Mouse (Mus musculus) T-helper 2 cell (primary cell): ENCODE data around the gene Atp13a2.

Experiments
- in situ Hi-C: fragments of 300-600 bp; cut with MboI, MseI; formaldehyde crosslinking; loops from one replicate; pipeline ENCODE4 v1.15.1; 2025; ENCODE audit warnings: high pct_unique_total_duplicates

Atp13a2 gene

DNA sequence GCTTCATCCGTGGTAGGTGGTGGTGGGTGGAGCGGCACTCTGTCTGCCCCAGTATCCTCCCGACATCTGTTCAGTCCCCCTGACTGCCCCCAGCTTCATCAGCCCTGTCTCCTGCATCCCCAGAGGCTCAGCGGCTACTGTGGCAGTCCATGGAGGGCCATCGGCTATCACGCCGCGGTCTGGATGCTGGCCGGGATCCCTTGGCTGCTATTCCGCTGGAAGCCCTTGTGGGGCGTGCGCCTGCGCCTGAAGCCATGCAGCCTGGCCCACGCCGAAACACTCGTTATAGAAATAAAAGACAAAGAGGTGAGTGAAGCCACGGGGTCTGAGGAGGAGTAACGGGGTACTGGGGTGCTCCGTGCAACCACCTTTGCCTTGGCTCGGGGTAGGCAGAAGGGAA is 5.5 kb downstream of the Atp13a2 start:
- in situ Hi-C loops: no loop called here

GRCm38 (mm10) chr4:140993846-140994245 is 7.2 kb downstream of the Atp13a2 start:
- in situ Hi-C loops: no loop called here

DNA sequence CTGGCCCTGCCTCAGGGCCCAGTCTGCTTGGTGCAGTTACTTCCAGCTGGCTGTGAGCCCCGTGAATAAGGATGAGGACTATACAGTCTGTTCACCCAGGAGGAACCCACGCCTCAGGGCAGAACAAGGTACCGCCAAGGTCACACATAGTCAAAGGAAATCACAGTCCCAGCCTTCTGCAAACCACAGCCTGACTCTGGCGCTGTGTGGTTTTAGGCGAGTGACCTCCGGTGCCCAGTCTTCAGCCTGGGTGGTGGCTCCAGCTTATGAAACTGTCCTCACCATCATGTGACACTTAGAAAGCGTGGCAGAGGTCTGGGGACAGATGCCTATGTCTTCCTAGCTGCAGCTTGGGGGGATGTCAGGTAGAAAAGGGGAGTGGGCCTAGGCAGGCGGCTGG is 9.1 kb downstream of the Atp13a2 start:
- in situ Hi-C loops: no loop called here

DNA sequence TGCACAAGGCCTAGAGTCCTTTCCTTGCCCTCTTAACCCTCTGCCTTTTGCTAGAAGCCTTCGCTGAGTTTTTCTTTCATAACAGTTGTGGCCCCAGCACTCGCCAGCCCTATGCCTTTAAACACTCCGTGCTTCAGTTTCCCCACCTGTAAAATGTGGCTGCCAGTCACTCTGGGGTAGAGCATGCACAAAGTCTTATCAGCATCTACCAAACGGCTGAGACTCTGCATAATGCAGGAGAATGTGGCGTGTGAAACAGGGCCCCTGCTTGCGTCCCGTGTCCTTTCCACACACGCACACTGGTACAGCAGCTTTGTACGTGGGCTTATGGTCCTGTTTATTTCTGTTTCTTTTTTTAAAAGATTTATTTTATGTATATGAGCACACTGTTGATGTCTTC is 10.1 kb downstream of the Atp13a2 start:
- in situ Hi-C loops: no loop called here

- in situ Hi-C loops: loop anchor here (25.0 kb wide), 1 partner anchor 919 kb away; no protein-coding TSS in a partner anchor
These were observed 19.3 kb downstream of the Atp13a2 start for GRCm38 (mm10) chr4:141005983-141006382.

DNA sequence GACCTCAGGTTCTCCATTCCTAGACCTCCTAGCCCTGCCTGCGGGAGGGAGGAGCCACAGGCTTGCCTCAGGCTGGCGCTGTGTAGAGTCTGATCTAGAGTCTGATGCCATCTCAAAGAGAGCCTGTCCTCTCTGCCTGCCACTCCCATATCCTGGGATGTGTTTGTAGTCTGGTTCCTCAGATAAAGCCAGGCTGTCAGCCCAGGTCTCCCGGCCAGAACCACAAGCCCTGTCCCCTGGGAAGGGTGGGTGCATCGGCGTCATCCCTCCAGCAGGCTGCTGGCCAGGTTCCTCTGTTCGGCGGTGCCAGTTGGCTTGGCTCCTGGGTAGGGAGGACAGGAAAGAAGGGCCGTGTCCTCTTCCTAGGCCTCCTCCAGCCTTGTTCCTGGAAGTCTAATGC is 21.4 kb downstream of the Atp13a2 start:
- in situ Hi-C loops: loop anchor here (25.0 kb wide), 1 partner anchor 921 kb away; no protein-coding TSS in a partner anchor

DNA sequence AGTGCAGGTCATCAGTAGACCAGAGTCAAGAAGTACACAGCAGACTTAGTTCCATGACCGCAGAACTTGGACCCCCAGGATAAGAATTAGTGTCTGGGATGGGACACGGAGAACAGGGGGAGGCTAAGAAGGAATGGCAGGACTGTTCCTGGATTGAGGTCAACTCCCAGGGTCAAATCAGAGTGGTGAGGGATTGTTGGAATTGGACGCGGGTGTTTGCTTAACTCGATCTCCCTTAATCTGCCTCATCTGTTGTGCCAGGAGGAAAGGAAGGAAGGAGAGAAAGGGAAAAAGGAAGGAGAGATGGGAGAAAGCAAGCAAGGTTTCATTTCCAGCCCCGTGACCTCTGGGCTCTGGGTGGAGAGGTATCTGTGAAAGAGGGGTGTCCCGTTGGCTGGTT is 23.4 kb downstream of the Atp13a2 start, which contains the start of gene Mfap2:
Mfap2 (plus strand) TSS at position 301 of the 400 bp plus-strand sequence.
- in situ Hi-C loops: loop anchor here (25.0 kb wide), 1 partner anchor 923 kb away; no protein-coding TSS in a partner anchor

GRCm38 (mm10) chr4:141010526-141010925 is 23.9 kb downstream of the Atp13a2 start:
- in situ Hi-C loops: loop anchor here (25.0 kb wide), 1 partner anchor 923 kb away; no protein-coding TSS in a partner anchor

DNA sequence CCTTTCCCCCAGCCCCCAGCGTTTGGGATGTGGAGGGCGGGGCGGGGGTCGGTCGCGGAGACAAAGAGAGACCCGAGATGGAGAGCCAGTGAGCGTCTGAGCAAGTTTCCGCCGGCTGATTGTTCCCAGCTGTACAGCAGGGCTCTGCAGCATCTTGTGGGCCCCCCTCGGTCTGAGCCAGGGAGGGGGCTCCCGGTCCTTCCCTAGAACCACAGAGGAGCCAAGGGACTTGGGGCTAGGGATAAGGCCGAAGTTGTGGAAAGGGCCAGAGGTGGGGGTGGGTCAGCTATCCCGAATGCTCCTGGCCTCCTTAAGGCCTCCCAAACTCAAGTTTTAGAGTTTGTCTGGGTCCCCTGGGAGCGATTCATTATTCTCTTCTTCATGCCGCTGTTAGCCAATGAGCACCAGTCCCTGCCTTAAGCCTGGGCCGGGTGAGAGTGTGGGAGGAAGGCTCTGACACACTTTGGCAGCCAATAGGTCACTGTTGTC is 24.3 kb downstream of the Atp13a2 start:
- in situ Hi-C loops: loop anchor here (25.0 kb wide), 1 partner anchor 924 kb away; no protein-coding TSS in a partner anchor

DNA sequence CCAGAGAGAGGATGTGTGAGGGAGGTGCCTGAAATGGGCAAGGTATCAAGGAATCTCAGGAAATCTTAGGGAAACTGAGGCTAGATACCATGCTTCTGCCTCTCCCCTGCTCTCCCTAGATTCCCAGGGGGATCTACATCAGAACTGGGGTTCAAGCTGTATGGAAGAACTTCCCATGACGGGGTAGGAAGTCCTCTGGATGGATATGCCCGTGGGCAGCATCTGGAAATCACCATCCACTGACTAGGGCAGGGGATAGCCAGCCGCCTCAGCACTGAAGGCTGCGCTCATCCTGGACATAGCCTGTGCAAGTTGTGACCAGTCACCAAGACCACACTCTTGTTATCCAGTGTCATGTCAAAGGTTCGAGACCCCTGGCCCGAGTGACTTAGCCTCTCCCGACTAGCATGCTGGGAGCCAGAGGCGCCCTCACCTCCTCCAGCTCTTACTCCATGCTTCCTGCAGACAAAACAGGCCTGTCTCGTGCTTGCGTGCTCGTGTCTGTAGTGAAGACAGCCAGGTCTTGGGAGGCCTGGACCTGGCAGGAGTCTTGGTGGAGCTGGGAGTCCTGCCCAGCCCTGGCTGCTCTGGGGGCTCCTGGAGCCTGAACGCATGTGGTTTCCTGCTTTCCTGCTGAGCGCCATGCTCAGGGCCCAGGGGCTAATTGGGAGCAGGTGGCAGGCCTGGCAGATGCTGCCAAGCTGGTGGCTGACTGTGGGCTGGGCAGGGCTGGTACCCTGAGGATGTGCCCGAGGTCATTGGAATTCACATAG is 25.1 kb downstream of the Atp13a2 start:
- in situ Hi-C loops: loop anchor here (25.0 kb wide), 1 partner anchor 924 kb away; no protein-coding TSS in a partner anchor

DNA sequence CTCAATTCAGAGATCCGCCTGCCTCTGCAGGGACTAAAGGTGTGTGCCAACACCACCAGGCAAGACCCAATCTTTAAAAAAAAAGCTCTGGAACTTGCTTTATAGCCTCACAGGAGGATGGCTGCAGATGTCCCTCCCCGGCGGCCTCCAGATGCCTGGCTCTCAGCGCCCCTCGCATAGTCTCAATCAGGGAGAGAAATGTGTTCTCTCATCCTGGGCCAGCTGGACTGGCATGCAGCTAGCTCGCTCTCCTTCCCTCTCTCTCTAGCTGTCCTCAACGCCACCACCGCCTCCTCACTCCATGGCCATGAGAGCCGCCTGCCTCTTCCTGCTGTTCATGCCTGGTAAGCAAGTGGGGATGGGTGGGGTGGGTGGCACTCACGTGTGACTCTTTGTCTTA is 25.9 kb downstream of the Atp13a2 start:
- in situ Hi-C loops: loop anchor here (25.0 kb wide), 1 partner anchor 925 kb away; no protein-coding TSS in a partner anchor

- in situ Hi-C loops: loop anchor here (25.0 kb wide), 1 partner anchor 927 kb away; no protein-coding TSS in a partner anchor
These were observed 27.4 kb downstream of the Atp13a2 start for GRCm38 (mm10) chr4:141014114-141014513.

DNA sequence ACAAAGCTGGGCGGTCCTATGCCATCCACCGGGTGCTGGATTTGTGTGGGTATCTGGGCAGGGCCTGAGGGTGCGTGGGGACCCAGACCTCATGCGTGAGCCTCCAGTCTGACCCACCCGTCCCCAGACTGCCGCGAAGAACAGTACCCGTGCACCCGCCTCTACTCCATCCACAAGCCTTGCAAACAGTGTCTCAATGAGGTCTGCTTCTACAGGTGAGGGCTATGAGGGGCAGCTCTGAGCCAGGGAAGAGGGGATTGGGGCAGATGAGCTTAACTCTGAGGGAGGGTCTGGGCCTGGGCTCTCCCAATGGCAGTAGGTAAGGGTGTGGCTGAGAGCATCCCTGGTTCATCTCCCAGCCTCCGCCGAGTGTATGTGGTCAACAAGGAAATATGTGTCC is 28.2 kb downstream of the Atp13a2 start:
- in situ Hi-C loops: loop anchor here (25.0 kb wide), 1 partner anchor 928 kb away; no protein-coding TSS in a partner anchor

GRCm38 (mm10) chr4:141015356-141015755 is 28.7 kb downstream of the Atp13a2 start:
- in situ Hi-C loops: loop anchor here (25.0 kb wide), 1 partner anchor 928 kb away; no protein-coding TSS in a partner anchor

GRCm38 (mm10) chr4:141016311-141016710 is 29.6 kb downstream of the Atp13a2 start:
- in situ Hi-C loops: loop anchor here (25.0 kb wide), 1 partner anchor 929 kb away; no protein-coding TSS in a partner anchor

GRCm38 (mm10) chr4:141017657-141018436 is 31.2 kb downstream of the Atp13a2 start:
- in situ Hi-C loops: loop anchor here (25.0 kb wide), 1 partner anchor 931 kb away; no protein-coding TSS in a partner anchor

DNA sequence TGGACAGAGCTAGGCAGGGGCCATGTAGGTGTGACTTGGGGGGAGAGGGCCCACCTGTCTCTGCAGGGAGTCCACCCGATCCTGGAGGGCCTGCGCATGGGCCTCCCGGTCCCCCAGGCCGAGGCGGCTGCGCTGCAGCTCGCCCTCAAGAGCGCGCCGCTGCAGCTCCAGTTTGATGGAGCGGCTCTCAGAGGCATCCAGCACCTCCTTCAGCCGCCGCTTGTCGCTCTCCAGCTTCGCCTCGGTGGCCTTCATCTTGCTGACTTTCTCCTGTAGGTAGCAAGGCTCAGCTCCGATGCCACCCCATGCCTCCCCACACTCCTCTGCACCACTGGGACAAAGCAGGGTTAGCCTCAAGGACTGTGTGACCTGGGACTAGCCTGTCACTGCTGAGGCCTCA is 33.5 kb downstream of the Atp13a2 start:
- in situ Hi-C loops: loop anchor here (25.0 kb wide), 1 partner anchor 933 kb away; no protein-coding TSS in a partner anchor

DNA sequence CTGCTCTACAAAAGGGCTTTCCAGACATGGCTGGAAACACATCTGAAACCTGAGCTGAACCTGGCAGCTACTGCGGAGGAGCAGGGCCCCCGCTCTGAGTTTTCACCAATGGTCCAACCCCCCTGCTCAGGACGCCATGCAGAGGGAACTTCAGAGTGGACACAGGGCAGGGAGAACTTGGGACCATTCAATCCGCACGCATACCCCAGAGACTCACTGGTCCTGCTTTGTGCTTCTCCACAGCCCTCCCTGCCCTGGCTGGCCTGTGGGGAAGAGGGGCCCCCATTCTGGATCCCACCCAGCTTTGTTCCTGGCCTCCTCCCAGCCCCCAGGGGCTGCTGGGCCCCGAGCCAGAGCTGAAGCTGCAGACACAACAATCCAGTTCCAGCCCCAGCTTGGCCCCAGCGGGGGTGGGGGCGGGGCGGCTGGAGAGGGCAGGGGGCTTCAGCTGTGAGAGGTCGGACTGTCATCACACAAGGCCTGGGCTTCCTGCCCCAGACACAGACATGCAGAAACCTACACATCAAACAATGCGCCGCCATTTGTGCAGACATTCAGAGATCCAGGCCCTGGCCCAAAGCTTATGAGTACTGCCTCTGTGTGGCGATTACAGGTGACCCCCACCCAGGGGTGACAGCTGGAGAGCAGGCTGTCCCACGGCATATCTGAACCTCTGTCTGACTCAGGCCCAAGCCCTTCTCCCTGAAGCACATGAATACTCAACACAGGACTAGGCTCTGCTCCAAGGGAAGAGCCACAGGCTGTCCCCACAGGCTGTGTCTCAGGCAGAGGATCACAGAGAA is 34.3 kb downstream of the Atp13a2 start:
- in situ Hi-C loops: loop anchor here (25.0 kb wide), 1 partner anchor 934 kb away; no protein-coding TSS in a partner anchor

GRCm38 (mm10) chr4:141021614-141021929 is 34.9 kb downstream of the Atp13a2 start:
- in situ Hi-C loops: loop anchor here (25.0 kb wide), 1 partner anchor 934 kb away; no protein-coding TSS in a partner anchor

- in situ Hi-C loops: loop anchor here (25.0 kb wide), 1 partner anchor 937 kb away; no protein-coding TSS in a partner anchor
These were observed 37.4 kb downstream of the Atp13a2 start for GRCm38 (mm10) chr4:141024052-141024451.

DNA sequence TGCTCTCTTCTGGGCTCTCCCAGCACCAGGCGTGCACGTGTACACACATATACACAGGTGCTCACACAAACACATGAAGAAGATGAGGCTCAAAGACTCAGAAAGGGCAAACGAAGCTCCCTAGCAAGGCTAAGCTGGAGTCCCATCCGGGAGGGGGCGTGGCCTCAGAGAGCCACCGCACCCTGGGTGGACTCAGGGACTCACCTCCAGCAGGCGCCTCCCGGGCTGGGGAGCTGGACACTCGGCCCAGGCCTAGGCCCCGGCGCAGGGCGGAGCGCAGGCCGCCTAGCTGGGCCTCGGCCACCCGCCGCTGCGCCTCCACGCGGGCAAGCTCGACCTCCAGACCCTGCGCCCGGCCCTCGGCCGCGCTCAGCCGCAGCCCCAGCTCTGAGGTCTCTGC is 38.3 kb downstream of the Atp13a2 start:
- in situ Hi-C loops: loop anchor here (25.0 kb wide), 1 partner anchor 938 kb away; no protein-coding TSS in a partner anchor
